Mouse (Mus musculus) heart, embryonic 14.5 days (tissue): ENCODE measurements around the gene Zfp574. TPM values are rescaled to one million over a fixed set of nuclear protein-coding genes. Genes with fewer than 3 reads are reported as not detected.

Experiments used
- ATAC-seq: fragments of 200-750 bp; cut with Nextera tagmentation; 2 replicates; pipeline ENCODE4 v1.8.0; 2017; ENCODE audit warnings: low read depth, moderate TSS enrichment; ENCODE audit not compliant: insufficient number of reproducible peaks, insufficient read depth, low FRiP score
- H3K27ac ChIP-seq, 2 experiments: fragments of 200-500 bp in 1 of 2; fragments of 300-500 bp in 1 of 2; sonication (generic) in 1 of 2; replicated peaks in 1 of 2; 2 replicates each; pipeline ENCODE4 v1.5.1; 2012 to 2014; ENCODE audit warnings: low read depth in 2 of 2, low read length in 2 of 2, control low read depth in 1 of 2, mild to moderate bottlenecking in 1 of 2, mixed read lengths in 1 of 2; ENCODE audit not compliant: control insufficient read depth in 1 of 2, insufficient read depth in 1 of 2
- H3K27me3 ChIP-seq: fragments of 300-500 bp; sonication (generic); 2 replicates; pipeline ENCODE4 v1.6.1; 2014; ENCODE audit warnings: mild to moderate bottlenecking, low read length, control low read depth; ENCODE audit not compliant: control insufficient read depth, insufficient read depth
- H3K36me3 ChIP-seq: fragments of 300-500 bp; sonication (generic); 2 replicates; pipeline ENCODE4 v1.6.1; 2014; ENCODE audit warnings: mild to moderate bottlenecking, control low read depth, low read length, mixed read lengths; ENCODE audit not compliant: control insufficient read depth, insufficient read depth
- H3K4me1 ChIP-seq, 2 experiments: fragments of 200-500 bp in 1 of 2; fragments of 300-500 bp in 1 of 2; sonication (generic) in 1 of 2; 2 replicates each; pipeline ENCODE4 v1.6.1; 2012 to 2014; ENCODE audit warnings: low read length in 2 of 2, control low read depth in 1 of 2, mixed read lengths in 1 of 2; ENCODE audit not compliant: control insufficient read depth in 2 of 2, insufficient read depth in 2 of 2
- H3K4me2 ChIP-seq: fragments of 300-500 bp; sonication (generic); 2 replicates; pipeline ENCODE4 v1.6.1; 2014; ENCODE audit warnings: mild to moderate bottlenecking, low read length
- H3K4me3 ChIP-seq, 2 experiments: fragments of 200-500 bp in 1 of 2; fragments of 300-500 bp in 1 of 2; sonication (generic) in 1 of 2; 2 replicates each; pipeline ENCODE4 v1.5.1; 2012 to 2014; ENCODE audit warnings: low read length in 2 of 2, mild to moderate bottlenecking in 2 of 2, control low read depth in 1 of 2, low read depth in 1 of 2, moderate library complexity in 1 of 2; ENCODE audit not compliant: control insufficient read depth in 1 of 2, insufficient read depth in 1 of 2
- H3K9ac ChIP-seq: fragments of 300-500 bp; sonication (generic); 2 replicates; pipeline ENCODE4 v1.6.1; 2014; ENCODE audit warnings: mild to moderate bottlenecking, low read length
- H3K9me3 ChIP-seq: fragments of 300-500 bp; sonication (generic); 2 replicates; pipeline ENCODE4 v1.6.1; 2016; ENCODE audit warnings: low read length, control low read depth; ENCODE audit not compliant: control insufficient read depth
- WGBS: fragments of 180-500 bp; shearing (Covaris S2); extraction: QIAGEN DNeasy Blood & Tissue Kit; methylation state at CpG from one replicate; pipeline ENCODE4 v1.1.7; 2014; 5-methylcytosine and 5-hydroxymethylcytosine counted together
- polyA plus RNA-seq: library from polyadenylated mRNA; unstranded; fragments of >200 nt; fragmentation: Nextera tagmentation; extraction: Ambion mirVana; gene quantifications from 2 replicates; pipeline ENCODE4 v1.2.1, GENCODE M21; 2014

Gene Zfp574
- polyA plus RNA-seq, 1 experiment from 2014 or later = 14.5 TPM

DNA sequence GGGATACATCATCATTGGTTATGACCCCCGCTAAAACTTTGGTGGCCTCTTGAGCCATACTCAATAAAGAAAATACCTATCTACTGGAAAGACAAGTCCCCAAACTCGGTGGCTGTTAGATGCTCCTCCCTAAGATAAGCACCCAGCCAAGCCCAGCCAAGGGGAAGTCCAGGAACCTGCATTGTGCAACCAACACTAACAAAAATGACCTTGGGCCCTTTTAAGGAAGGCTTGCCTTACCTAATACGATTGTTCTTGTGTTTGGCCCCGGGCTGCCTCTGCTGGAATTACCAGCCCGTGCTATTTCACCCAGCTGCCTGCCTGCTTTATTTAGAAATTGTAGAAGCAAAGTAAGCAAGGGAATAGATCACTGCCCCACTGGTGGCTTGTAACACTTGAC, 12.3 kb downstream of the Zfp574 start:
- Histone ChIP-seq H3K4me2 (no peak overlapping the region), H3K27me3 (no peaks in the 10 kb centered on the region), H3K9ac (no peak overlapping the region), H3K36me3 (peaks cover 58% of the 10 kb centered on the region), H3K9me3 (no peaks in the 10 kb centered on the region), H3K27ac (peak overlapping the region in 1 of 2 experiments; percentile 29; a peak in 1 of 4 replicates), H3K4me1 (peaks cover 3 to 19% of the 10 kb centered on the region in 2 experiments; a peak in 3 of 4 replicates), H3K4me3 (no peak overlapping the region)
- no peak for ATAC-seq
- 50% methylated on average over 5 of the region's 5 CpGs for WGBS

DNA sequence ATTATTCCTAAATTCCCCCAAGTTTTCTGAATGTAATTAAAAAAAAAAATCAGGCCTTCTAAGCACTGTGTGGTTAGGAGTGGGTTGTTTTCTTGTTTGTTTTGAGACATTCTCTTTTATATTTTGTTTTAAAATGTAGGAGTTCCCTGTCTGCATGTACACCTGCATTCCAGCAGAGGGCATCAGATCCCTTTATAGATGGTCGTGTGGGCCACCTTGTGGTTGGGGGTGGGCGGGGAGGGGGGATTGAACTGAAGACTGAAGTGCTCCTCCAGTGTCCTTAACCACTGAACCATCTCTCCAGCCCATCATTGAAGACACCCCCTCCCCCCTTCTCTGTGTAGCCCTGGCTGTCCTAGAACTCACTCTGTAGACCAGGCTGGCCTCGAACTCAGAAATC, 14.3 kb downstream of the Zfp574 start:
- H3K27me3 ChIP-seq = no peaks in the 10 kb centered on the region
- H3K4me1 ChIP-seq = peaks cover 3 to 19% of the 10 kb centered on the region in 2 experiments; a peak in 3 of 4 replicates
- H3K9ac ChIP-seq = no peak overlapping the region
- ATAC-seq = no peak
- no peak overlapping the region for H3K4me2 ChIP-seq
- H3K9me3 ChIP-seq = no peaks in the 10 kb centered on the region
- H3K36me3 ChIP-seq = peaks cover 38% of the 10 kb centered on the region
- no peak overlapping the region for H3K27ac ChIP-seq
- no peak overlapping the region for H3K4me3 ChIP-seq
- 52% methylated on average over 3 of the region's 3 CpGs for WGBS

DNA sequence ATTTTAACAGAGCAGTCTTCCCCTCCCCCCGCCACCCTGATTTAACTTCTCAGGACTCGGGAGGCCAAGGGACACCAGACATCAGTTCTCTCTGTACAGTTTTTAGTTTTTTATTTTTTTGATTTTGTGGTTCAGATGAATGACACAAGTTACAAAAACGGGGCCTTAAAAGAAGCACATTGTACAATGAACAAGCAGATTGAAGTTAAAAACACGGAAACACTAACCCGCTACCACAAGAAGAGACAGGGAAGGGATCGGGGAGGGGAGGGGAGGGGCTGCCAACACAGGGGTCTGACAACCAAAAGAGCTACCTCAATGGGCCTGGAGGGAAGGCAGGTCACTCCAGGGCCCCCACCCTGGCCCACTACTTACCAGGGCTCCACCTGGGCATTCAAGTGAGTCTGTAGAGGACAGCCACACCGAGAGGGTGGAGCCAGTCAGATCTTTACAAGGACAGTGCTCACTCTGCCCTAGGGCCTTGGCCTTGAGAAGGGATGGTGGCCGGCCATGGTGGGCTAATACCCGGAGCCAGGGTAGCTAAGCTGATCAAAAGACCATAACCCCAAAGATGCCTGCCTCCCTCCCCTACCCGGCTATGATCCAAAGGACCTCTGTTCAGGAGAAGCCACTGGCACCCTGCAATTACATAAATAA, 15.0 kb downstream of the Zfp574 start:
- no peak for ATAC-seq
- Histone ChIP-seq H3K4me2 (no peak overlapping the region), H3K27ac (no peak overlapping the region), H3K9ac (no peak overlapping the region), H3K36me3 (peaks cover 30% of the 10 kb centered on the region), H3K4me3 (no peak overlapping the region), H3K27me3 (0 out of 2 replicates have a peak, but pooled peaks cover under 1% of the 10 kb centered on the region), H3K9me3 (no peaks in the 10 kb centered on the region), H3K4me1 (peaks cover 3 to 19% of the 10 kb centered on the region in 2 experiments; a peak in 3 of 4 replicates)
- 69% methylated on average over 10 of the region's 10 CpGs for WGBS

DNA sequence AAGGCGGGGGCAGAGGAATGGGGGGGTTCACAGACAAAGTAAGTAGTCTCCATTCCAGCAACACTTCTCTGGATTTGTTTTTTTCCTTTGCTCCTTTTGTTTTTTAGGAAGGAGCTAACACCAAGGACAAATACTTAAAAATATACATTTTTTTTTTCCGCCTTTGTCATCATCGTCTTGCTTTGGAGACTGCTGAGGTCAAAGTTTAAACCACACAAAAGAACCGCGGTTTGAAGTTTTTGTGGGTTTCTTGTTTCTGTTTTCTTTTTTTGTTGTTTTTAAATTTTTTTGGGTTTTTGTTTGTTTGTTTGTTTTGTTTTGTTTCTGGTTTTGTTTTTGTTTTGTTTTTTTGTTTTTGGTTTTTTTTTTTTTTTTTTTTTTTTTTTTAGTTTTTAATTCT, 15.6 kb downstream of the Zfp574 start:
- peaks cover 24% of the 10 kb centered on the region for H3K36me3 ChIP-seq
- no peak overlapping the region for H3K27ac ChIP-seq
- H3K27me3 ChIP-seq = 0 out of 2 replicates have a peak, but pooled peaks cover 6% of the 10 kb centered on the region
- peaks cover 0 to 15% of the 10 kb centered on the region in 2 experiments; a peak in 3 of 4 replicates for H3K4me1 ChIP-seq
- 85% methylated on average over 5 of the region's 5 CpGs for WGBS
- H3K4me2 ChIP-seq = no peak overlapping the region
- H3K9me3 ChIP-seq = no peaks in the 10 kb centered on the region
- H3K4me3 ChIP-seq = no peak overlapping the region
- ATAC-seq = no peak
- H3K9ac ChIP-seq = no peak overlapping the region

DNA sequence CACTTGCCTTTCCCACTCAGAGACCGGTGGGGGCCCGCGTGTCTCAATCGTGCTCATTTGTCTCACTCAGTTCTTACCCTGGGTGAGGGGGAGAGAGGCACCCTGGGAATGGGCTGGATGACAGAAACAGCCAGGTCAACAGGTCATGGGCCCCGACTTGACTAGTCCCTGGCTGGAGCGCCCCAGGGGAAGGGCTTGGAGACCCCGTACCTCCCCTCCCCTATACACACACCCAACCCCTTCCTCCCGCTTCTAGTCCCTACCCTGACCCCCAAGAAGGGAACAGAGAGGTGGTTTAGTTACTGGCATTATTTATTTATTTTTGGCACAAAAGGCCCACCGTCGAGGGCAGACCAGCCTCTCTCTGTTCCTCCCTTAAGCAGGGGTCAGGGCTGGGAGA, 16.2 kb downstream of the Zfp574 start:
- peaks cover 7% of the 10 kb centered on the region; the same call in 1 of the 2 replicates for H3K27me3 ChIP-seq
- no peaks in the 10 kb centered on the region for H3K9me3 ChIP-seq
- peaks cover 19% of the 10 kb centered on the region for H3K36me3 ChIP-seq
- no peak for ATAC-seq
- no peak overlapping the region for H3K9ac ChIP-seq
- no peak overlapping the region for H3K27ac ChIP-seq
- peaks cover 3 to 16% of the 10 kb centered on the region in 2 experiments; a peak in 2 of 4 replicates for H3K4me1 ChIP-seq
- WGBS = 22% methylated on average over 10 of the region's 10 CpGs
- H3K4me2 ChIP-seq = no peak overlapping the region
- no peak overlapping the region for H3K4me3 ChIP-seq

DNA sequence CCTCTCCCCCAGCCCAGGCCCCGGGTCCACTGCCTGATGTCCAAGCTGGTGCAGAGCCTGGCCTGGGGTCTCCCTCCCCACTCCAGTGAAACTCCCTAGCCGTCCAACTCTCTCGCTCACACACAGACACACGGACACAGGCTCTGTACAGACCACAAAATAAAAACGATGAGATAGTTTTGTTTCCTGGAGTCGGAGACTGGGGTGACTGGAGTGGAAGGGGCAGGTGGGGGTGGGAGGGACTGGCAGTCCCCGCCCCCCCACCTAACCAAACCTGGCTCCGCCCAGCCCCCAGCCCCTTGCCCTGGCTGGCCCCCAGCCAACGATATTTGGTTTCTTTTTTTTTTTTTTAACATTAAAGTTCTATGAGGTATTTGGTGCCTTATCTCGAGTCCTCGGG, 16.6 kb downstream of the Zfp574 start:
- Histone ChIP-seq H3K9ac (no peak overlapping the region), H3K9me3 (no peaks in the 10 kb centered on the region), H3K4me2 (no peak overlapping the region), H3K27ac (no peak overlapping the region), H3K4me3 (no peak overlapping the region), H3K4me1 (peaks cover 3 to 16% of the 10 kb centered on the region in 2 experiments; a peak in 2 of 4 replicates), H3K36me3 (peaks cover 14% of the 10 kb centered on the region), H3K27me3 (peaks cover 7% of the 10 kb centered on the region; the same call in 1 of the 2 replicates)
- WGBS = 33% methylated on average over 11 of the region's 11 CpGs
- ATAC-seq = no peak

DNA sequence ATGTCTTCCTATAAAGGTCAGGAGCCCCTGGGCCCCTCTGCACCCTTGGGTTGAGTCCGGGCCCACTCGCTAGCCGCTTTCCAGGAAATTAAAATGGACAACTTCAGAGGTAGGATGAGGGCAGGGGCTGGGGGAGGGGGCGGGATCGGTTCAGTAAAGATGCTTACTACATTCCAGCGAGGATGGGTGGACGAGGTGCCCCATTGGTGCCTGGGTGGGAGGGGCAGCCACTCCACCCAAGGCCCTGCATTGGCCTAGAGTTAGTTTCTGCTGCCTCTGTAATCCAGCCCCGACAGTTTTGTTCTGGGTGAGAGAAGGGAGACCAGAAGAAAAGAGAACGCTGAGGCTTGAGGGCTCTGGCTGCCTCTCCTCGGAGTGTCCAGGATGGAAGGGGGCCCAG, 17.5 kb downstream of the Zfp574 start:
- Histone ChIP-seq H3K9me3 (no peaks in the 10 kb centered on the region), H3K9ac (no peak overlapping the region), H3K4me1 (peaks cover 3 to 11% of the 10 kb centered on the region in 2 experiments; a peak in 2 of 4 replicates), H3K27me3 (peaks cover 7% of the 10 kb centered on the region; the same call in 1 of the 2 replicates), H3K4me3 (no peak overlapping the region), H3K36me3 (peaks cover 5% of the 10 kb centered on the region; the same call in 1 of the 2 replicates), H3K27ac (no peak overlapping the region), H3K4me2 (no peak overlapping the region)
- no peak for ATAC-seq
- WGBS = 43% methylated on average over 10 of the region's 10 CpGs
